ENCODE assay signal across 10 mouse cellular contexts in genomic region chr12:29141132-29141531, GRCm38 (mm10).
DNase-seq lines count a peak whose midpoint lies in the region; ATAC-seq and TF ChIP-seq lines count a peak whose summit lies in the region.
"Had no signal": no experiment of that assay in that cellular context is flagged by ENCODE, and none has a peak within 500 bp of the region (broad histone marks: within the 10 kb centered on the region; RNA-seq: fewer than 3 reads in every experiment).

No protein-coding gene starts in this region.

- no peak overlapping the region for H3K4me3 ChIP-seq in forebrain, embryonic 11.5 days (ENCODE audit: low read depth, low read length)
- H3K4me3 ChIP-seq in neural tube, embryonic 14.5 days (ENCODE audit: low read depth, low read length): no peak overlapping the region
- no peak overlapping the region for H3K4me3 ChIP-seq in thymus, adult 2 months (ENCODE audit: control insufficient read depth, insufficient read depth, low read length)
- H3K4me3 ChIP-seq in liver, embryonic 11.5 days (ENCODE audit: low read depth, low read length): no peak overlapping the region
- H3K4me3 ChIP-seq: limb, embryonic 15.5 days had no signal

- H3K9me3 ChIP-seq in forebrain, embryonic 11.5 days (ENCODE audit: control insufficient read depth, low read length): no peaks in the 10 kb centered on the region
- H3K9me3 ChIP-seq in neural tube, embryonic 14.5 days (ENCODE audit: control insufficient read depth, low read length): no peaks in the 10 kb centered on the region
- H3K9me3 ChIP-seq in liver, embryonic 11.5 days (ENCODE audit: control insufficient read depth, low read length): no peaks in the 10 kb centered on the region
- H3K9me3 ChIP-seq: limb, embryonic 15.5 days had no signal

- no peaks in the 10 kb centered on the region for H3K27me3 ChIP-seq in forebrain, embryonic 11.5 days (ENCODE audit: control insufficient read depth, insufficient read depth, low read length)
- no peaks in the 10 kb centered on the region for H3K27me3 ChIP-seq in neural tube, embryonic 14.5 days (ENCODE audit: control insufficient read depth, insufficient read depth, low read length)
- no peaks in the 10 kb centered on the region for H3K27me3 ChIP-seq in thymus, adult 2 months (ENCODE audit: control insufficient read depth, insufficient read depth, low read length)
- no peaks in the 10 kb centered on the region for H3K27me3 ChIP-seq in liver, embryonic 11.5 days (replicated peaks; ENCODE audit: control insufficient read depth, insufficient read depth, low read length)
- H3K27me3 ChIP-seq: CH12.LX; limb, embryonic 15.5 days had no signal

- no peak overlapping the region for H3K27ac ChIP-seq in forebrain, embryonic 11.5 days (ENCODE audit: low read depth, low read length)
- peak overlapping the region; percentile 69 for H3K27ac ChIP-seq in neural tube, embryonic 14.5 days (ENCODE audit: low read depth, low read length)
- H3K27ac ChIP-seq in thymus, adult 2 months (ENCODE audit: control insufficient read depth, insufficient read depth, low read length): no peak overlapping the region
- H3K27ac ChIP-seq in liver, embryonic 11.5 days (ENCODE audit: low read depth, low read length): no peak overlapping the region
- H3K27ac ChIP-seq: limb, embryonic 15.5 days had no signal

- no peaks in the 10 kb centered on the region for H3K36me3 ChIP-seq in forebrain, embryonic 11.5 days (ENCODE audit: control insufficient read depth, insufficient read depth, low read length)
- H3K36me3 ChIP-seq in neural tube, embryonic 14.5 days (ENCODE audit: control insufficient read depth, insufficient read depth, low read length): no peaks in the 10 kb centered on the region
- H3K36me3 ChIP-seq in thymus, adult 2 months (ENCODE audit: control insufficient read depth, insufficient read depth, low read length): no peaks in the 10 kb centered on the region
- no peaks in the 10 kb centered on the region for H3K36me3 ChIP-seq in liver, embryonic 11.5 days (ENCODE audit: control insufficient read depth, insufficient read depth, low read length)
- H3K36me3 ChIP-seq: limb, embryonic 15.5 days had no signal

- H3K4me1 ChIP-seq in forebrain, embryonic 11.5 days (replicated peaks; ENCODE audit: control insufficient read depth, insufficient read depth, low read length): no peaks in the 10 kb centered on the region
- peaks cover 20% of the 10 kb centered on the region for H3K4me1 ChIP-seq in neural tube, embryonic 14.5 days (ENCODE audit: control insufficient read depth, insufficient read depth, low read length)
- H3K4me1 ChIP-seq in thymus, adult 2 months (replicated peaks; ENCODE audit: control insufficient read depth, insufficient read depth, low read length): no peaks in the 10 kb centered on the region
- no peaks in the 10 kb centered on the region for H3K4me1 ChIP-seq in liver, embryonic 11.5 days (replicated peaks; ENCODE audit: control insufficient read depth, insufficient read depth, low read length)

- H3K4me2 ChIP-seq in forebrain, embryonic 11.5 days (ENCODE audit: low read depth, low read length, severe bottlenecking): no peak overlapping the region
- no peak overlapping the region for H3K4me2 ChIP-seq in neural tube, embryonic 14.5 days (ENCODE audit: low read depth, low read length)
- no peak overlapping the region for H3K4me2 ChIP-seq in liver, embryonic 11.5 days
- H3K4me2 ChIP-seq: limb, embryonic 15.5 days had no signal

- WGBS in forebrain, embryonic 11.5 days: 73% methylated on average over 13 of the region's 13 CpGs
- WGBS in neural tube, embryonic 14.5 days: 21% methylated on average over 13 of the region's 13 CpGs
- WGBS in thymus, adult 2 months: 84% methylated on average over 13 of the region's 13 CpGs
- 69% methylated on average over 13 of the region's 13 CpGs for WGBS in liver, embryonic 11.5 days

- no peak for ATAC-seq in forebrain, embryonic 11.5 days (replicated peaks; ENCODE audit: low FRiP score)
- peak; percentile 68 for ATAC-seq in neural tube, embryonic 14.5 days (ENCODE audit: low read depth)
- no peak for ATAC-seq in liver, embryonic 11.5 days (replicated peaks; ENCODE audit: low FRiP score)

- peak overlapping the region; percentile 16; the same call in 1 of the 2 replicates for H3K9ac ChIP-seq in forebrain, embryonic 11.5 days (ENCODE audit: low read length)
- peak overlapping the region; percentile 18; the same call in 1 of the 2 replicates for H3K9ac ChIP-seq in neural tube, embryonic 14.5 days (replicated peaks; ENCODE audit: low read depth, low read length)
- no peak overlapping the region for H3K9ac ChIP-seq in liver, embryonic 11.5 days (ENCODE audit: low read depth, low read length)
- H3K9ac ChIP-seq: limb, embryonic 15.5 days had no signal

- TF ChIP-seq POLR2A in thymus, adult 2 months (IDR thresholded peaks at IDR 0.05; ENCODE audit: control insufficient read depth, extremely low read depth, insufficient read depth, low read length, poor library complexity): no peak

- intact Hi-C loops in gastrocnemius, postnatal 14 days (cut with DNase I; ENCODE audit: low total_unique reads): no loop called here

- no peak for TF ChIP-seq CTCF in thymus, adult 2 months (IDR thresholded peaks at IDR 0.05; ENCODE audit: borderline replicate concordance, control insufficient read depth, extremely low read depth, insufficient read depth, low read length, poor library complexity)

- peak; percentile 38 for DNase-seq in gastrocnemius, postnatal 14 days
- no peak for DNase-seq in gastrocnemius, adult 8-10 months (ENCODE audit: low spot score in 2 of 2)
- DNase-seq in forebrain, embryonic 11.5 days (ENCODE audit: low spot score): peak; percentile 47
- peak; percentile 43 for DNase-seq in layer of hippocampus, adult 9-10 months (ENCODE audit: low spot score)
- DNase-seq in thymus, adult 2 months: no peak
- no peak for DNase-seq in liver, embryonic 11.5 days (ENCODE audit: low spot score)
- DNase-seq in testis, postnatal 10 days (ENCODE audit: low spot score): no peak

Comparison
In these comparisons a context has a peak if more than half of its experiments do, and no peak if none do; other contexts are left out.
1. DNase-seq: peak in gastrocnemius, postnatal 14 days (single experiment), forebrain, embryonic 11.5 days (single experiment) and layer of hippocampus, adult 9-10 months (single experiment); none in gastrocnemius, adult 8-10 months (0 of 2), thymus, adult 2 months (single experiment), liver, embryonic 11.5 days (single experiment) and testis, postnatal 10 days (single experiment).